Mouse (Mus musculus) midbrain, embryonic 10.5 days (tissue): ENCODE data around the gene Xpa. TPM values are rescaled to one million over a fixed set of nuclear protein-coding genes. Genes with fewer than 3 reads are reported as not detected.

Source experiments
- polyA plus RNA-seq: library from polyadenylated mRNA; unstranded; fragments of >200 nt; fragmentation: Nextera tagmentation; extraction: Ambion mirVana; gene quantifications from 2 replicates; pipeline ENCODE4 v1.2.1, GENCODE M21; 2016

Xpa gene
- polyA plus RNA-seq, 1 experiment from 2014 or later: 20.9 TPM

Other genes starting within 250 kb of the Xpa start
- 10.4 and 10.9 TPM in 2 replicates for gene Tdrd7, start 231.0 kb downstream of the Xpa start, polyA plus RNA-seq
- 1.6 and 3.0 TPM in 2 replicates for gene Tmod1, start 157.4 kb downstream of the Xpa start, polyA plus RNA-seq
- 127 and 133 TPM in 2 replicates for gene Ncbp1, start 57.7 kb downstream of the Xpa start, polyA plus RNA-seq
- gene Tstd2, start 57.6 kb downstream of the Xpa start, polyA plus RNA-seq: 62.8 and 63.6 TPM in 2 replicates
- 0.07 TPM in 1 of 2 replicates, not detected in the other for gene Foxe1, start 147.3 kb upstream of the Xpa start, polyA plus RNA-seq
- gene Trmo, start 193.1 kb upstream of the Xpa start, polyA plus RNA-seq: 10.7 and 12.9 TPM in 2 replicates
- 13.4 and 14.5 TPM in 2 replicates for gene Hemgn, start 217.2 kb upstream of the Xpa start, polyA plus RNA-seq